Mouse (Mus musculus) brain, embryonic 14.5 days (tissue): ENCODE data around the gene Gapt.

Experiments used
- CTCF ChIP-seq: fragments of 200-500 bp; IDR thresholded peaks from 2 replicates; pipeline ENCODE4 v1.5.1; 2012; ENCODE audit warnings: inconsistent platforms, mild to moderate bottlenecking, moderate library complexity, borderline replicate concordance; ENCODE audit not compliant: insufficient read depth, insufficient read length; ENCODE audit errors: extremely low read depth
- POLR2A ChIP-seq: fragments of 200-500 bp; IDR thresholded peaks from 2 replicates; pipeline ENCODE4 v1.6.1; 2012; ENCODE audit warnings: mild to moderate bottlenecking, inconsistent platforms, borderline replicate concordance; ENCODE audit not compliant: poor library complexity, insufficient read depth, insufficient read length, severe bottlenecking; ENCODE audit errors: extremely low read depth

DNA sequence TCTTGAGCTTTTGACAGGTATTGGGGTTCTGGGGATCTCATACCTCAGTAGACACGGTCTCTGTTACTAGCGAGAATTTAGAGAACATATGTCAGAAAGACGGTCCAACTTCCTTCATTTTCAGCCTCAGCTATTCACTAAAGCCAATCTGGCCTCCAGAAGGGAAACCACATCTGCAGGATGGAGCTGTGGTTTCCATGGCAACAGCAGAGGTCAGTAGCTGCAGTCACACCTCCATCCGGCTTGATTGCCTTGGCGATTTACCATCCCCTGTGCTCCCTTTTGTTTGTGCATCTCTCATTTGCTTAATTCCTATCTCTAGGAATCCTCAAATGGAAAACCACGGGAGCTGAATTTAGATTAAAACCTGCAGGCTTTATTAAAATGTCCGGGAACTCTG is 10.3 kb downstream of the Gapt start:
- TF ChIP-seq POLR2A (no peak), CTCF (no peak)
